Mouse (Mus musculus): ENCODE measurements around the gene Foxf1.

Gene Foxf1

DNA sequence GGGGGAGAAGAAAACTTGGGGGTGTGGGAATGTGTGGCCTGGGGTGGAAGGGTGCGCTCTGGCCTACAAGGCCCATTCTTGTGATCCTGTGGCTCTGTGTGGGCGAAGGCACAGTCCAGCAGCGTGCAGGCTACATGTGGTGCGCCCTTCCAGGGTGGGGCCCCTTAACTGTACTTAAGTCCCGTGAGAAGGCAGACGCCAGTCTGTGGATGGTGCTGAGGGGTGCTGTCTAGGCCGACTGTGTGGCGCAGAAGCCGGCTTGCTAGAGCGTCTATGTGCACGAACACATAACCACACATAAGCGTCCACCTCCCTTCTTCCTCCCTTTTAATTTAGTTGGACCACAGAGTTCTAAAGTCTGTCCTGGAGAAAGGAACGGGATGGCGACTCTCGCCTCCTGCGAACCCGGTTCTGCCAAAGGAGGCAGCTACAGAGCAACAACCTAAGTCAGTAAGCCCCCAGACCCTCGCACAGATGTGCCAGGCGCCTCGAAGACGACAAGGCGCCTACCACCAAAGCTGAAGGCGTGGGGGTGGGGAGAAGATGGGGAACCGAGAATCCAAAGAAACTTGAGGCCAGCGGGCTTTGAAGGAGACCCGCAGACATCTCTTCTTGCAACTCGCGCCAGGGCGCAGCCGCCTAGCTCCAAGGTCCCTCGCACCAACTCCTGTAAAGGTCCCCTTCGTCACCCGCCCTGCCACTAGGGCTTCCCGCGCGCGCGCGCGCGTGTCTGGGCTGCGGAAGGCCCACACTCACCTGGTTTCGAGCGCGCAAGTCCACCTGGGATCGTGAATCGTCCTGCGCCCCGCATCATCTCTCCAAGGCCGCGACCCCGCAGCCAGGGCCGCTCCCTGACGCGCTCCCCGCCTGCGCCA is 1.7 kb upstream of the Foxf1 start:
- no peak for DNase-seq (ENCODE audit: low read depth, low spot score)

GRCm38 (mm10) chr8:121083093-121083935 is 872 bp upstream of the Foxf1 start:
- DNase-seq (ENCODE audit: low read depth, low spot score): no peak

DNA sequence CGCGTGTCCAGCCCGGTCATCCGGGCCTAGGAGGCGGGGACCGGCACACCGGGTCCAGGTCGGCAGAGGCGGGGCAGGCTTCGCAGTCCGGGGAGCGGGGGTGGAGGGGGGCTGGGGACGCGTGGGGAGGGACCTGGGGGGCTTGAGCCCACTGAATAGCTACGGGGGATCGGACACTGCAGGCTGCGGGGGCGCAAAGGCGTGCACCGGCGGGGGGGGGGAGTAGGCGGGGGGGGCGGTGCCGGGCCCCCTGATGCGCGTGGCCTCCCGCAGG is 313 bp upstream of the Foxf1 start:
- no peak for DNase-seq (ENCODE audit: low read depth, low spot score)

- no peak for DNase-seq (ENCODE audit: low read depth, low spot score)
Measured at GRCm38 (mm10) chr8:121085011-121085410, 825 bp downstream of the Foxf1 start.

DNA sequence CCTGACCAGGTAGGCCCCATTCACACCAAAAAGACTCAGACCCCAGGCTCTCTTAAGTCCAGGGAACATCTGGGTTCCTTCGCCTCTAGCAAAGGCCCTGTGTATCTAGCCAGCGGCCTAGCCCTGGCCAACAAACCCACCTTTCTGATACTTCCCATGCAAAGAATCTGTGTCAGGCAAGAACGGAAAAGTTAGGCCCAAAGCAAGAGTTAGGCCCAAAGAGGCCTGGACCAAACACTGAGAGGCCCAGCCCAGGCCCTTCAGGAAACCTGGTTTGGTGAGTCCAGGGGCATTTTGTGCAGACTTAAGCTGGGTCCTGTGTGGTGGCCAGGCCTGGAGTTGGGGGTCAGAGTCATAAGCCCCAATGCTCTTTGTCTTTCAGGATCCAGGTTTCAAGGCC is 1.4 kb downstream of the Foxf1 start:
- DNase-seq (ENCODE audit: low read depth, low spot score): no peak

DNA sequence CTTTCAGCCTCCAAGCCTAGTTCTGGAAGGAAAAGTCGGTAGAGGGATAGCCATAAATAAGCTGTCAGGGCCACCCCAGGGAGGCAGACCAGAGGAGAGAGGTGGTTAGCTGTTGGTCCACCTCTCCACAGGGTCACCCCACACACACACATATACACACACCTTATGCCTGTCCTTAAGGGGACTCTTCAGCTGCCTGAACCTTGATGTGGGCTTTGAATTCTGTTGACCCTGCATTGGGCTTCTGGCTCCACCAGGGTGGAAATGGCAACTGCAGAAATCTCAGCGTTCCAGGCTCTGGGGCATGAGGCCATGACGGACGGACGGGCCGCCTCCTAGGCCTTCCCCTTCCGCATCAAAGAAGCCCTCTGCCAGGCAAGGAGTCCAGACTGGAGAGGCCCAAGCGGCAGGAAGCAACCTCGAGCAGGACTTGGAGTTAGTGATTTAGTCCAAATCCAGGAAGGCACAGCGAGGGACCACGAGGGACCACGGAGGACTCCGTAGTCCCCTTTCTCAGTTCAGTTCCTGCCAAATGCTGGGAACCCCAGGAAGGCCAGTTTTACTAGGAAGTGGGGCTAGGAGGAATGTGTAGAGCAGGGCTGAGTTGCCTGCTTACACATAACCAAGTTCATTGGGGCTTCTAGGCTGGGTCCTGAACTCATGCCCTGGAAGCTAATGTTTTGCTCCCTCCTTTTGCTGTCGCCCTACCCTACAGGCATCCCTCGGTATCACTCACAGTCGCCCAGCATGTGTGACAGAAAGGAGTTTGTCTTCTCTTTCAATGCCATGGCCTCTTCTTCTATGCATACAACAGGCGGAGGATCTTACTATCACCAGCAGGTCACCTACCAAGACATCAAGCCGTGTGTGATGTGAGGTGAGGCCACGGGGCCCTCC is 2.1 kb downstream of the Foxf1 start:
- no peak for DNase-seq (ENCODE audit: low read depth, low spot score)

GRCm38 (mm10) chr8:121088281-121088680 is 4.1 kb downstream of the Foxf1 start:
- DNase-seq (ENCODE audit: low read depth, low spot score): no peak

DNA sequence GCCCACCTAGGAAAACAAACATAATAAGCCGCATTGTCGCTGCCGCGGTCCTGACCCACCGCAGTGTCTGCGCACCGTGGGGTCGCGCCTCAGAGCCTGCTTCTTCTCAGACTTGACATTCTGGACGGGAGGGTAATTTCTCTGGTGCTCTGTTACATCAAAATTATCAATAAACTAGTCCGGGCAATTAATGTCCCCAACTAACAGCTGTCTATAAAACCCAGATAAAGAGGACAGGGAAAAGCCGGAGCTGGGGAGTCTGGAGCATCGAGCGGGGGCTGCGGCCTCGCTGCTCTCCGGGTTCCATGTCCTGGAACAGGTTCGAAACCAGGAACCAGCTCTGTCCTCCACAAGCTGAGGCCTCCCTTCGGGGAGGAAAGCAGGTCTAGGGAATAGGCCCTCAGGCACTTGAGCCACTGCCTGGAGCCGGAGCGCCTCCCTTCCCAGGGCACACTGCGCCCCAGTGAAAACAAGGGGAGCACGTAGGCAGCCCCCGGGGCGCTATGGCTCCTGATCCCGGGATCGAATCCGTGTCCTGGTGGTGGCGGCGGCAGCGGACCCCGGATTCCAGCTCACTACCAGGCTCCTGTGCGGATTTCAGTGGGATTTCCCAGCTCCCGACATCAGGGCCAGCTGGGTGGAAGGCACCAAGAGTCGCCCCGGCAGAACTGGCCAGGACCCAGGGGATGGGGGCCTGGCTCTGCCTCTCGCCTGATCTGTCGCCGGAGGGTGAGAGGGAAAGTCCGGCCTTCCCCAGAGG is 4.9 kb downstream of the Foxf1 start:
- DNase-seq (ENCODE audit: low read depth, low spot score): no peak

DNA sequence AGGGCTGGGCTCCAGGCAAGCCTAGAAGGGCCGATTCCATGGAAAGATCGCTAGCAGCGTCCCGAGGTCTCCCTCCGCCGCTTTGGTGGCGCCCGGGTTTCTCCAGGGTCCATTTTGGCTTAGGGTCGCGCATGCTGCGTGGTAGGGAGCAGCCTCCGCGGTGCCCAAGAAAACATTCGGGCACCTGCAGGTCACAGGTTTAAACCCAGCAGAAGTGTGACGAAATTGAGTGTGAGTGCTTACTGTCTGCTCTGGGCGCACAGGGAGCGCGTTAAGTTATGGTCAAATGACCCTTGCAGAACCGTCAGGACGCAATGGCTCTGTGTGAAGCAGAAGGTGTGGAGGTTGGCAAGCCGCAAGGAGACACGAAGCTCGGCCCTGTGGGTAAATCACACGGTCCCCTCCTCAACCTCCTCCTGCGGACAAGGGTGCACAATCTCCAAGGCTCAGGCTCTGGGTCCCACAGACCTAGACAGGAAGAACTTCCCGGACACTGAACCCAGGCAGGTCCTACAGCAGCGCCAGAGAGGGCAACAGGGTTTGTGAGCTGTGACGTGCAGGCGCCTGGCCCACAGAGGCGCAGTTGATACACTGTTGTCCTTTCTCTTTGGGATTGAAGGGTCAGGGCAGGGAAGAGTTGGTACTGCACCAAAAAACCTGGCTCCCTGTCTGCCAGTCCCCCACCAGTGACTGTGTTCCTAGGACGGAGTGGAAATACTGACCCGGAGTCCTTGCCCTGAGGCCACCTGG is 5.6 kb downstream of the Foxf1 start:
- no peak for DNase-seq (ENCODE audit: low read depth, low spot score)

DNA sequence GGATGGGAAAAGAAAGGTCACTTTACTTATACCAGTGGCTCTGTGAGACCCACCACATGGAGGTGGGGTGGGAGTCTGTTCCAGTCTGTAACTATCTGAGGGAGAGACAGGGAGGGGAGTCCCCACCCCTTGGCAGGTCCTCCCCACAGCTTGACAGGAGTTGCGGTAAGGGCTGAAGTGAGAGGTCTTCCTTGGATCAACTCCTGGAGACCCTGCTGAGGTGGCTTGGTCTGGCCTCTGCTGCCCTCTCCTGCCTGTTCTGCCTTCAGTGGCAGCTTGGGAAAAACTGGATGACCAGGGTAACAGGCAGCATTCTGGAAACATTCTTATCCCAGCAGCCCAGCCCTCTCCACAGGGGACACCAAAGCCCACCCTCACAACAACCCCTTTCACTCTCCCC is 6.5 kb downstream of the Foxf1 start:
- no peak for DNase-seq (ENCODE audit: low read depth, low spot score)

GRCm38 (mm10) chr8:121092141-121092540 is 8.0 kb downstream of the Foxf1 start:
- DNase-seq (ENCODE audit: low read depth, low spot score): no peak

GRCm38 (mm10) chr8:121092627-121093026 is 8.4 kb downstream of the Foxf1 start:
- DNase-seq (ENCODE audit: low read depth, low spot score): no peak

DNA sequence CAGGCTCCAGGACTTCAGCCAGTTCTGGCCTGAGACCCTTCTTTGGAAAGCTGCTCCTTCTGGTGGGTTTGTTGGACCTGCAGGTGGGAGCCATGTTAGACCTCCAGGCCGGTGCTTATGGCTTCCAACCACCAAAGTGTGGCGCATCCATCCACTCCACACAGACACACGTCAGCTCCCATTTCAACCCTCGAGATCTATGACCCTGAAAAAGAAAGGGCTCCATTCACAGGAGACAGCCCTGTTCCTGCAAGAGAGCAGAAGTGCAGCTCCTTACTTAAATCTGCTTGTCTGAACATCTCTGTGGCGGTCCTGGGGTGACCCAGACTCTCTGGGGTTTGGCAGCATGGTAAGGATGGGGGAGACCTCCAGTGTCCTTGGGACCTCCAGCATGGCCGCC is 9.3 kb downstream of the Foxf1 start:
- no peak for DNase-seq (ENCODE audit: low read depth, low spot score)

DNA sequence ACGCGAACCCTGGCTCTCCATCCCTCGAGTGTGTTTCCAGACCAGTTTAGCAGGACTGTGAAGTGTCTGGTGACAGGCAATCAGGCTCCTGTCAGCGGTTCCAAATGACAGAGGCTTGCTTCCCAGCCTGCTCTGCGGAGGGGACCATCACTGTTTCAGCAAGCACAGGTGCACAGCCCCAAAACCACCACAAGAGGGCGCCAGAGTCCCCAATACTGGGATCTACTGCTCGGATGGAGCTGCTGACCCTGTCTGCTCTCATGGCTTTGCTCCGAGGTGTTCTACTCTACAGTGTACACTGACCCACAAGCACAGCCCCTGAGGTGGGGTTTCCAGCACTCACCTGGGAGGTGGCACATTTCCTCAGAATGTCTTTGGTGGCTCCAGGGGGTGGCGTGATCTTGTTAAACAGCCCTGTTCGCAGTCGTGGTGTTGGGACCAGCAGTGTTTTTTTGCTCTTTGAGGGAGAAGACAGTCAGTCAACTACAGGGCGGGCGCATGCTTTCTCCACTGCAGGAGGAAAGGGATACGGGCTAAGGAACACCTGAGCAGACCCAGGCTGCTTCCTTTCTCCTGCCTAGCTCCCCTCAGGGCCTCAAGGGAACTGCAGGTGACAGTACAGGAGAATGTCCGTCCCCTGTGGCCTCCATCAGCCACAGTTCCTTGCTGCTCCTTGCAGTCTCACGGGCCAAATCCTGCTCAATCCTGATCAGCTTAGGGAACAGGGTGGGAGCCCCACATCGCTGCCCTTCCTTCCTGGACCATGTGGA is 20.0 kb downstream of the Foxf1 start:
- peak; percentile 53 for DNase-seq (ENCODE audit: low read depth, low spot score)

DNA sequence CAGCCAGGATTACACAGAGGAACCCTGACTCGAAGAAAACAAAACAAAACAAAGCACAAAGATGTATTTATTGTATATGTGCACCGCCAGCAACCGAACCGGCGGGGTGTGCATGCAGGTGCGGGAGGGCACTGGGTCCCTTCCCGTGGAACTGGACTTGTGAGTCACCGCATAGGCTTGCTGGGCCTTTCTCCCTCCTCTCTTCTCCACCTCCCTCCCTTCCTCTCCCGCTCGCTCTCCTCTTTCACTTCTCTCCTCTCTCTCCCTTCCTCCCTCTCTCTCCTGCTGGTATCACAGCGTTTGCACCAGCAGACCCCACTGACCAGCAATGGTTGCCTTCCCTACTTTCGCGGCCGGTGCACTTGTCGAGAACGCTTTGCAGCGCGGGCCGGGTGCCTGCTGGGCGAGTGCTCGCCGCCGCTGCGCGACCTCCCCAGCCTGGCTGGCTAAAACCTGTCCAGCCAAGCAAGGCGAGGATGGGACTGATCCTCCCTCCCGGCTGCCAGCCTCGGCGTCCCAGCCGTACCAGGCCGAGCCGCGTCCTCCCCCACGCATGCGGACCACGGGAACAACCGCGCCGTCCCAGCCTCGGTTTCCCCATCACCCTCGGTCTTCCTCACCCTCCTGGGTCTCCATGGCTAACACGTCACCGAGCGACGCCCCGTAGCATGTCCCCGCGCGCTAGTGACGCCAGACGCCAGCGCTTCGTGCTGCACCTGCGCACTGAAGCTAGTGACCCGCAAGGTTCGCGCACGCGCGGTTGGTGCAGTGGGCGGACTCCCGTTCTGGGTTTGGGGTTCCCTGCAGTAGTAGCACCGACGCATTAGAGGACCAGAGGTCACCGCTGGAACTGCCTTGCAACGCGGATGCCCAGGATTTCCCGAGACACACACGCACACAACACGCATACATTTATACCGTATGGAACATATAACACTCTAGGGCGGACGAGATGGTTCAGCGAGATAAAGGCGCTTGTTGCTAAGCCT is 23.8 kb downstream of the Foxf1 start, which contains the start of gene Mthfsd:
Gene Mthfsd, minus strand, starts transcription at position 725 of the 989 bp plus-strand sequence.
- peak; percentile 90 for DNase-seq (ENCODE audit: low read depth, low spot score)

DNA sequence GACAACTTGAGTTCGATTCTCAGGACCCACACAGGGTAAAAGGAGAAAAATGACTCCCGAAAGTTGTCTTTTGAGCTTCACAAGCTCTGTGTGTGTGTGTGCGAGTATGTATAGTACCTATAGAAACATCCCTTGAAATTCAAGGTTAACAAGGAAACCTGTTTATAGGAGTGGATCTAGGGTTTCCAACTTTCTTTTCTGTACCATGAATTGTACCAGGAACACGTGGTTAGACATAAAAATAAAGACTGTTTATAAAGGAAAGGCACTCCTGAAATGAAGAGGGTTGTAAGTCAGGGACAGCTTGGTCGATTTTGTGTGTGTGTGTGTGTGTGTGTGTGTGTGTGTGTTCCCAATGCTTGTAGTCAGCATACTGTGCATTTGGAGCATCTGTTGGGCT is 24.5 kb downstream of the Foxf1 start:
- no peak for DNase-seq (ENCODE audit: low read depth, low spot score)

DNA sequence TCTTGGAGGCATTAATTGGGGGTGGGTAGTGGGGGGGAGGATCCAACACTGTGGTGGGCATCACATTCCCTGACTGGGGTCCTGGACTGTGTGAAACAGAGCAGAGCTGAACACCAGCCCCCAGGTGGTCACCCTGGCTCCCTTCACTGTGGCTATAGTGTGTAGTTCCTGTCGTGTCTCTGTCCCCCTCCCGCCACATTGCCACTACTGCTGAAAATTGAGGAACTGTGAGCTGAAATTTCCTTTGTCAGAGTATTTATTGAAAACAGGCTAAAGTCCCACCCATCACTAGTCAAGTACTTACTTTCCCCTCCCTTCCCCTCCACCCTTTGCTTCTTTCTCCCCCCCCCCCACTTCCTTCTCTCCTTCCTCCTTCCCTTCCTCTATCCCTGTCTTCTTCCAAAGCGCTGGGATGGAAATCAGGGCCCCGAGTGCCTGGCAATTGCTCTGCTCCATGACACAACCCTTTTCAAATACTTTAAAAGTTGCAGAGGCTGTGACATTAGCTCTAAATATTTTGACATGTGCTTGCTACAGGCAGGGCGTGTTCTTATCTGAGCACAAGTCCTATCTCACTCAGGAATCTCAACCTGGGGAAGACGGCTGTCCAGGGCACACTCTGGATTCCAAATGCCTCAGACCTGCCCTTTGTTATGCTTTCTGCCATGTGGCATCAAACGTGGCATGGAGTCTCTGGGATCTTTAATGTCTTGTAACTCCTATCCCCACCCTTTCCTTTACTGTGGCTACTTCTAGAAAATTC is 27.1 kb downstream of the Foxf1 start:
- DNase-seq (ENCODE audit: low read depth, low spot score): no peak

GRCm38 (mm10) chr8:121113261-121113660 is 29.1 kb downstream of the Foxf1 start:
- DNase-seq (ENCODE audit: low read depth, low spot score): peak; percentile 88

All from retina, adult 2 months (tissue).